Comparison of ENCODE assay signal across 10 mouse cellular contexts in genomic region chr8:105624401-105624800, GRCm38 (mm10). TPM values are rescaled to one million over a fixed set of nuclear protein-coding genes. Genes with fewer than 3 reads are reported as not detected.
DNase-seq lines count a peak whose midpoint lies in the region; ATAC-seq and TF ChIP-seq lines count a peak whose summit lies in the region.
"Had no signal": no experiment of that assay in that cellular context is flagged by ENCODE, and none has a peak within 500 bp of the region (broad histone marks: within the 10 kb centered on the region; RNA-seq: fewer than 3 reads in every experiment).

No protein-coding gene starts in this region.

- H3K9ac ChIP-seq in lung, embryonic 14.5 days = no peak overlapping the region
- 0 out of 2 replicates have a peak overlapping the region, but pooled peaks have one; percentile 5 for H3K9ac ChIP-seq in forebrain, embryonic 15.5 days (replicated peaks)
- H3K9ac ChIP-seq: heart, embryonic 15.5 days; liver, embryonic 14.5 days had no signal

- no peaks in the 10 kb centered on the region for H3K27me3 ChIP-seq in lung, embryonic 14.5 days (ENCODE audit: insufficient read depth, low read length)
- H3K27me3 ChIP-seq in forebrain, embryonic 15.5 days = no peaks in the 10 kb centered on the region
- H3K27me3 ChIP-seq in thymus, adult 2 months (ENCODE audit: control insufficient read depth, insufficient read depth, low read length) = no peaks in the 10 kb centered on the region
- H3K27me3 ChIP-seq: heart, embryonic 15.5 days had no signal

- TF ChIP-seq CTCF in lung, embryonic 14.5 days (IDR thresholded peaks at IDR 0.05; ENCODE audit: low read depth) = no peak
- TF ChIP-seq CTCF in lung, adult 2 months (IDR thresholded peaks at IDR 0.05; ENCODE audit: insufficient read depth, low read length) = no peak
- no peak for TF ChIP-seq CTCF in thymus, adult 2 months (IDR thresholded peaks at IDR 0.05; ENCODE audit: borderline replicate concordance, control insufficient read depth, extremely low read depth, insufficient read depth, low read length, poor library complexity)

- peaks cover 7% of the 10 kb centered on the region; the same call in 1 of the 2 replicates for H3K4me1 ChIP-seq in lung, embryonic 14.5 days (ENCODE audit: insufficient read depth)
- H3K4me1 ChIP-seq in lung, adult 2 months (ENCODE audit: control insufficient read depth, insufficient read depth, low read length) = peaks cover 7% of the 10 kb centered on the region; the same call in 1 of the 2 replicates
- peaks cover 37% of the 10 kb centered on the region for H3K4me1 ChIP-seq in forebrain, embryonic 15.5 days
- H3K4me1 ChIP-seq in thymus, adult 2 months (replicated peaks; ENCODE audit: control insufficient read depth, insufficient read depth, low read length) = peaks cover 37% of the 10 kb centered on the region

- intact Hi-C loops in left cerebral cortex, postnatal 25 days (cut with DNase I) = loop anchor here (1.0 to 5.0 kb wide), 2 partner anchors 12 to 57 kb away; partner anchors contain the start of genes Atp6v0d1 and Ctcf

- H3K27ac ChIP-seq in lung, embryonic 14.5 days (ENCODE audit: low read depth) = peak overlapping the region; percentile 70
- H3K27ac ChIP-seq in forebrain, embryonic 15.5 days (replicated peaks) = peak overlapping the region; percentile 76
- H3K27ac ChIP-seq in thymus, adult 2 months (ENCODE audit: control insufficient read depth, insufficient read depth, low read length) = peak overlapping the region; percentile 98
- H3K27ac ChIP-seq: liver, embryonic 14.5 days had no signal

- no peak for ATAC-seq in lung, embryonic 14.5 days (ENCODE audit: insufficient read depth)
- ATAC-seq in forebrain, embryonic 15.5 days (replicated peaks) = no peak

- H3K4me2 ChIP-seq in lung, embryonic 14.5 days = no peak overlapping the region
- no peak overlapping the region for H3K4me2 ChIP-seq in forebrain, embryonic 15.5 days (replicated peaks)

- H3K9me3 ChIP-seq in lung, embryonic 14.5 days (ENCODE audit: low read depth, low read length) = no peaks in the 10 kb centered on the region
- no peaks in the 10 kb centered on the region for H3K9me3 ChIP-seq in forebrain, embryonic 15.5 days
- H3K9me3 ChIP-seq: heart, embryonic 15.5 days had no signal

- DNase-seq in lung, embryonic 14.5 days = no peak
- DNase-seq in lung, adult 2 months = no peak
- peak; percentile 79 to 97 for DNase-seq in left cerebral cortex, postnatal 25 days (ENCODE audit: low spot score in 2 of 2)
- peak; percentile 63 for DNase-seq in thymus, adult 2 months
- no peak for DNase-seq in liver
- DNase-seq in cerebellum, adult 9-10 months = no peak

- WGBS in lung, embryonic 14.5 days = 57% methylated on average over 3 of the region's 3 CpGs
- 44% methylated on average over 3 of the region's 3 CpGs for WGBS in lung, adult 2 months
- 59% methylated on average over 3 of the region's 3 CpGs for WGBS in forebrain, embryonic 15.5 days
- 9% methylated on average over 3 of the region's 3 CpGs for WGBS in thymus, adult 2 months

- peaks cover 39% of the 10 kb centered on the region for H3K36me3 ChIP-seq in lung, embryonic 14.5 days (ENCODE audit: insufficient read depth)
- peaks cover 22% of the 10 kb centered on the region for H3K36me3 ChIP-seq in forebrain, embryonic 15.5 days
- peaks cover 24% of the 10 kb centered on the region for H3K36me3 ChIP-seq in thymus, adult 2 months (ENCODE audit: control insufficient read depth, insufficient read depth, low read length)

- H3K4me3 ChIP-seq in lung, embryonic 14.5 days (ENCODE audit: low read depth, low read length) = no peak overlapping the region
- no peak overlapping the region for H3K4me3 ChIP-seq in lung, adult 2 months (replicated peaks; ENCODE audit: extremely low read depth, low read depth, low read length)
- H3K4me3 ChIP-seq in forebrain, embryonic 15.5 days = no peak overlapping the region
- peak overlapping the region; percentile 37 for H3K4me3 ChIP-seq in thymus, adult 2 months (ENCODE audit: control insufficient read depth, insufficient read depth, low read length)
- H3K4me3 ChIP-seq: heart, embryonic 15.5 days had no signal

- TF ChIP-seq POLR2A in lung, adult 2 months (IDR thresholded peaks at IDR 0.05; ENCODE audit: borderline replicate concordance, extremely low read depth, low read depth, low read length) = no peak
- no peak for TF ChIP-seq POLR2A in thymus, adult 2 months (IDR thresholded peaks at IDR 0.05; ENCODE audit: control insufficient read depth, extremely low read depth, insufficient read depth, low read length, poor library complexity)

RNA-seq across cellular contexts. Expression of gene Ctcf, which starts 12.0 kb away (rescaled TPM):
- polyA plus RNA-seq in lung, embryonic 14.5 days (2014; fragmentation: Nextera tagmentation; extraction: Ambion mirVana) = 127 and 129 TPM in 2 replicates
- 17.2 and 17.9 TPM in 2 replicates for polyA plus RNA-seq in lung, adult 2 months (2012; rRNA removed)
- polyA plus RNA-seq in forebrain, embryonic 15.5 days (2015; fragmentation: Nextera tagmentation; extraction: Ambion mirVana) = 150 and 152 TPM in 2 replicates
- 10 to 100 TPM; 63.7 to 68.5 TPM for total RNA-seq in left cerebral cortex, postnatal 25 days (2021)
- polyA plus RNA-seq in thymus, adult 2 months (2012; rRNA removed) = 67.0 and 89.4 TPM in 2 replicates

RNA-seq across cellular contexts. Expression of gene Agrp, which starts 12.8 kb away (rescaled TPM):
- 0.69 and 0.89 TPM in 2 replicates for polyA plus RNA-seq in lung, embryonic 14.5 days (2014; fragmentation: Nextera tagmentation; extraction: Ambion mirVana)
- polyA plus RNA-seq in lung, adult 2 months (2012; rRNA removed) = 1.7 TPM in 2 replicates
- 0.47 and 0.69 TPM in 2 replicates for polyA plus RNA-seq in forebrain, embryonic 15.5 days (2015; fragmentation: Nextera tagmentation; extraction: Ambion mirVana)
- not detected for total RNA-seq in left cerebral cortex, postnatal 25 days (2021)
- polyA plus RNA-seq in thymus, adult 2 months (2012; rRNA removed) = 0.52 and 1.00 TPM in 2 replicates
- total RNA-seq: common myeloid progenitor, adult 5-6 weeks had no signal

RNA-seq across cellular contexts. Expression of gene Ripor1, which starts 19.3 kb away (rescaled TPM):
- polyA plus RNA-seq in lung, embryonic 14.5 days (2014; fragmentation: Nextera tagmentation; extraction: Ambion mirVana) = 32.1 and 33.7 TPM in 2 replicates
- 71.7 and 74.9 TPM in 2 replicates for polyA plus RNA-seq in lung, adult 2 months (2012; rRNA removed)
- 26.5 and 29.0 TPM in 2 replicates for polyA plus RNA-seq in forebrain, embryonic 15.5 days (2015; fragmentation: Nextera tagmentation; extraction: Ambion mirVana)
- 10 to 100 TPM; 77.0 to 81.5 TPM for total RNA-seq in left cerebral cortex, postnatal 25 days (2021)
- 125 and 128 TPM in 2 replicates for polyA plus RNA-seq in thymus, adult 2 months (2012; rRNA removed)

RNA-seq across cellular contexts. Expression of gene Atp6v0d1, which starts 58.6 kb away (rescaled TPM):
- polyA plus RNA-seq in lung, embryonic 14.5 days (2014; fragmentation: Nextera tagmentation; extraction: Ambion mirVana) = 74.6 and 81.0 TPM in 2 replicates
- 101 and 121 TPM in 2 replicates for polyA plus RNA-seq in lung, adult 2 months (2012; rRNA removed)
- 184 and 193 TPM in 2 replicates for polyA plus RNA-seq in forebrain, embryonic 15.5 days (2015; fragmentation: Nextera tagmentation; extraction: Ambion mirVana)
- total RNA-seq in left cerebral cortex, postnatal 25 days (2021) = 100 to 1,000 TPM; 317 to 340 TPM
- polyA plus RNA-seq in thymus, adult 2 months (2012; rRNA removed) = 112 and 119 TPM in 2 replicates

Comparison
In these comparisons a context has a peak if more than half of its experiments do, and no peak if none do; other contexts are left out.
1. DNase-seq: peak in left cerebral cortex, postnatal 25 days (2 of 2) and thymus, adult 2 months (single experiment); none in lung, embryonic 14.5 days (single experiment), lung, adult 2 months (single experiment), liver (single experiment) and cerebellum, adult 9-10 months (single experiment).
2. Peak in every context shown above with its lines, with median percentiles within 50 percentile points of each other: H3K27ac ChIP-seq.